Mouse (Mus musculus) stomach, embryonic 16.5 days (tissue): ENCODE data around the gene Ranbp9. TPM values are rescaled to one million over a fixed set of nuclear protein-coding genes. Genes with fewer than 3 reads are reported as not detected.

ENCODE experiments used
- ATAC-seq: fragments of 200-750 bp; cut with Nextera tagmentation; 2 replicates; pipeline ENCODE4 v1.8.0; 2017; ENCODE audit warnings: moderate number of reproducible peaks, moderate TSS enrichment; ENCODE audit not compliant: insufficient read depth, low FRiP score
- H3K27ac ChIP-seq: fragments of 300-500 bp; sonication (generic); 2 replicates; pipeline ENCODE4 v1.5.1; 2014; ENCODE audit warnings: low read length
- H3K27me3 ChIP-seq: fragments of 300-500 bp; sonication (generic); 2 replicates; pipeline ENCODE4 v1.6.1; 2014; ENCODE audit warnings: low read length, control low read depth, mixed read lengths; ENCODE audit not compliant: control insufficient read depth, insufficient read depth
- H3K36me3 ChIP-seq: fragments of 300-500 bp; sonication (generic); 2 replicates; pipeline ENCODE4 v1.6.1; 2014; ENCODE audit warnings: low read length; ENCODE audit not compliant: control insufficient read depth, insufficient read depth
- H3K4me1 ChIP-seq: fragments of 300-500 bp; sonication (generic); 2 replicates; pipeline ENCODE4 v1.6.1; 2014; ENCODE audit warnings: low read length, control low read depth, mixed read lengths; ENCODE audit not compliant: control insufficient read depth, insufficient read depth
- H3K4me2 ChIP-seq: fragments of 300-500 bp; sonication (generic); 2 replicates; pipeline ENCODE4 v1.6.1; 2014; ENCODE audit warnings: low read depth, low read length, mixed read lengths
- H3K4me3 ChIP-seq: fragments of 300-500 bp; sonication (generic); replicated peaks from 2 replicates; pipeline ENCODE4 v1.5.1; 2014; ENCODE audit warnings: mild to moderate bottlenecking, low read length
- H3K9ac ChIP-seq: fragments of 300-500 bp; sonication (generic); 2 replicates; pipeline ENCODE4 v1.6.1; 2014; ENCODE audit warnings: low read length
- H3K9me3 ChIP-seq: fragments of 300-500 bp; sonication (generic); replicated peaks from 2 replicates; pipeline ENCODE4 v1.6.1; 2016; ENCODE audit warnings: low read length, control low read depth; ENCODE audit not compliant: control insufficient read depth
- WGBS: fragments of 180-500 bp; shearing (Covaris S2); extraction: QIAGEN DNeasy Blood & Tissue Kit; methylation state at CpG from one replicate; pipeline ENCODE4 v1.1.7; 2014; 5-methylcytosine and 5-hydroxymethylcytosine counted together
- polyA plus RNA-seq: library from polyadenylated mRNA; unstranded; fragments of >200 nt; fragmentation: Nextera tagmentation; extraction: Ambion mirVana; gene quantifications from 2 replicates; pipeline ENCODE4 v1.2.1, GENCODE M21; 2015

Gene Ranbp9
- polyA plus RNA-seq, 1 experiment from 2014 or later: 7.9 TPM

DNA sequence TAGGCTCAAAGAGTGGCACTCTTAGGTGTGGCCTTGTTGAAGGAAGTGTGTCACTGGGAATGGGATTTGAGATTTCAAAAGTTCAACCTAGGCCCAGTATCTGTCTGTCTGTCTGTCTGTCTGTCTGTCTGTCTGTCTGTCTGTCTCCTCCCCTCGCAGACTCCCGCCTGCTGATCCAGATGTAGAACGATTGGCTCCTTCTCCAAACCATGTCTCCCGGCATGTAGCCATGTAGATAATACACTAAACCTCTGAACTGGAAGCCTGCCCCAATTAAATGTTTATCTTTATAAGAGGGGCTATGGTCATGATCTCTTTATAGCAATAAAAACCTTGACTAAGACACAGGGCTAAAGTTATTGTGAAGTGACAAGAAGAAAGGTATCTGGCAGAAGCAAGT lies 35.3 kb downstream of the Ranbp9 start:
- 76% methylated on average over 4 of the region's 4 CpGs for WGBS
- Histone ChIP-seq H3K27me3 (no peaks in the 10 kb centered on the region), H3K4me2 (no peak overlapping the region), H3K27ac (no peak overlapping the region), H3K4me1 (peaks cover 11% of the 10 kb centered on the region), H3K9me3 (no peaks in the 10 kb centered on the region), H3K9ac (no peak overlapping the region), H3K36me3 (no peaks in the 10 kb centered on the region), H3K4me3 (no peak overlapping the region)
- no peak for ATAC-seq

DNA sequence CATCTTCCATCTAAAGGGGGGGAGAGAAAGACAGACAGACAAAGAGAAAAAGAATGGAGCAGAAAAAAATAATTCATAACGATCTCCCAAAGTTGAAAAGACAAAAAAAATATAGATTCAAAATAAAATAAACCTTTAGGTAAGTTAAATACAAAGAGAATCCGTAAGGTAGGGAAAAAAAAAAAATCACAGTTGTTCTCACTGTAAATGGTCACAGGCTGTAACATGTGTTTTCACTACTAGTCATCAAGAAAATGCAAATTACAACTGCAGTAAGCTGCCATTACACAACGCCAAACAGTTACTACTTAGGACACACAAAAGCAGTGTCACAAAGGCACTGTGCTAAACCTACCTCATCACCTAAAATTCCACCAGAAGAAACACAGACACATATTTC lies 36.4 kb downstream of the Ranbp9 start:
- Histone ChIP-seq H3K36me3 (no peaks in the 10 kb centered on the region), H3K9ac (no peak overlapping the region), H3K4me1 (peaks cover 11% of the 10 kb centered on the region), H3K9me3 (no peaks in the 10 kb centered on the region), H3K4me2 (no peak overlapping the region), H3K27me3 (no peaks in the 10 kb centered on the region), H3K4me3 (no peak overlapping the region), H3K27ac (no peak overlapping the region)
- 87% methylated on average over 3 of the region's 3 CpGs for WGBS
- ATAC-seq: no peak

GRCm38 (mm10) chr13:43443706-43444105 lies 37.4 kb downstream of the Ranbp9 start:
- WGBS: 93% methylated on average over 4 of the region's 4 CpGs
- ATAC-seq: no peak
- no peaks in the 10 kb centered on the region for H3K36me3 ChIP-seq

GRCm38 (mm10) chr13:43442551-43442950 lies 38.5 kb downstream of the Ranbp9 start:
- no peak for ATAC-seq

More at GRCm38 (mm10) chr13:43443706-43444105, 37.4 kb downstream of the Ranbp9 start:
- Histone ChIP-seq H3K27ac (no peak overlapping the region), H3K27me3 (no peaks in the 10 kb centered on the region), H3K4me2 (no peak overlapping the region), H3K9me3 (no peaks in the 10 kb centered on the region), H3K9ac (no peak overlapping the region), H3K4me3 (no peak overlapping the region), H3K4me1 (peaks cover 11% of the 10 kb centered on the region)

DNA sequence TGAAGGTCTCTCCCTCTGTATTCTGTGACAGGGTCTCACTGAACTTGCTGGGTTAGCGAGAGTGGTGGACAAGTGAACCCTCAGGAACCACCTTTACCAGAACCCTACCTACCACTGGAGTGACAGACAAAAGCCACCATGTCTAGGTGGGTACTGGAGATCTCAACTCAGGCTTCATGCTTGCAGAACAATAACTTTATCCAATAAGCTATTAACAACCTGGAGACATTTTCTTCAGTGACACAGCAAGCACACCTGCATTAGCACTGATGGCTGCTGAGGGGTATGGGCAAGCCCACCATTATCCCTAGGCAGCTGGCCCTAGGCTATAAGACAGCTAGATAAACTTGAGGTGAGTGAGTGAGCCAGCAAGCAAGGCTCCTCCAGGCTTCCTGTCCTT lies 40.7 kb downstream of the Ranbp9 start:
- Histone ChIP-seq H3K4me2 (no peak overlapping the region), H3K4me1 (0 out of 2 replicates have a peak, but pooled peaks cover 5% of the 10 kb centered on the region), H3K27ac (no peak overlapping the region), H3K27me3 (no peaks in the 10 kb centered on the region), H3K9me3 (peaks cover 3% of the 10 kb centered on the region; the same call in 1 of the 2 replicates), H3K4me3 (no peak overlapping the region), H3K36me3 (no peaks in the 10 kb centered on the region), H3K9ac (no peak overlapping the region)
- no peak for ATAC-seq
- WGBS: 90% methylated on average over 1 of the region's 1 CpGs

More at GRCm38 (mm10) chr13:43442551-43442950, 38.5 kb downstream of the Ranbp9 start:
- no peaks in the 10 kb centered on the region for H3K36me3 ChIP-seq
- H3K4me3 ChIP-seq: no peak overlapping the region
- no peak overlapping the region for H3K27ac ChIP-seq
- WGBS: 78% methylated on average over 1 of the region's 1 CpGs
- H3K4me1 ChIP-seq: peaks cover 11% of the 10 kb centered on the region
- H3K4me2 ChIP-seq: no peak overlapping the region
- no peaks in the 10 kb centered on the region for H3K27me3 ChIP-seq
- no peak overlapping the region for H3K9ac ChIP-seq
- H3K9me3 ChIP-seq: peaks cover 2% of the 10 kb centered on the region; the same call in 1 of the 2 replicates

GRCm38 (mm10) chr13:43433395-43433794 lies 47.7 kb downstream of the Ranbp9 start:
- Histone ChIP-seq H3K27me3 (no peaks in the 10 kb centered on the region), H3K4me1 (peaks cover 2% of the 10 kb centered on the region; the same call in 1 of the 2 replicates), H3K9ac (no peak overlapping the region), H3K4me2 (no peak overlapping the region), H3K27ac (no peak overlapping the region), H3K4me3 (no peak overlapping the region), H3K9me3 (peaks cover 3% of the 10 kb centered on the region; the same call in 1 of the 2 replicates), H3K36me3 (no peaks in the 10 kb centered on the region)
- 84% methylated on average over 2 of the region's 2 CpGs for WGBS
- ATAC-seq: no peak

DNA sequence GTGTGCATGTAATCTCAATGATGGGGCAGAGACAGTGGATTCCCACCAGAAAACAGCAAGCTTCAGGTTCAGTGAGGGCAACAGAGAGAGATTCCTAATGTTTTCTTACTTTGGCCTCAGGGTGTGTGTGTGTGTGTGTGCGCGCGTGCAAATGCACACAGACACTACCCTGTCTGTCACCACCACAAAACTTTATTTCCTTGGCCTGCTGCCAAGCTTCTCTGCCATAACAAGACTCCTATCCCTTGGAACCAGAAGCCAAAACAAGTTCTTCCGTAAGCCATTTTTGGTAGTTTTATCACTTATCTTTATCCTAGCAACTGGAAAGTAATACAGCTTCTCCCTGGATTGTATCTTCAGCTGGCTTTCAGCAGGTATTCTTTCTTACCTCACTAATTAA lies 52.6 kb downstream of the Ranbp9 start:
- no peak for ATAC-seq
- Histone ChIP-seq H3K9me3 (no peaks in the 10 kb centered on the region), H3K4me3 (no peak overlapping the region), H3K4me1 (no peaks in the 10 kb centered on the region), H3K27ac (no peak overlapping the region), H3K4me2 (no peak overlapping the region), H3K9ac (no peak overlapping the region), H3K36me3 (no peaks in the 10 kb centered on the region), H3K27me3 (no peaks in the 10 kb centered on the region)
- 95% methylated on average over 4 of the region's 4 CpGs for WGBS

GRCm38 (mm10) chr13:43415249-43415648 lies 65.8 kb downstream of the Ranbp9 start:
- no peak overlapping the region for H3K9ac ChIP-seq
- no peak for ATAC-seq
- H3K4me1 ChIP-seq: no peaks in the 10 kb centered on the region
- WGBS: 78% methylated on average over 1 of the region's 1 CpGs
- no peak overlapping the region for H3K4me2 ChIP-seq
- peaks cover 21% of the 10 kb centered on the region for H3K36me3 ChIP-seq
- H3K9me3 ChIP-seq: no peaks in the 10 kb centered on the region
- H3K27me3 ChIP-seq: no peaks in the 10 kb centered on the region
- no peak overlapping the region for H3K27ac ChIP-seq
- H3K4me3 ChIP-seq: no peak overlapping the region

GRCm38 (mm10) chr13:43413611-43414010 lies 67.5 kb downstream of the Ranbp9 start:
- peaks cover 14% of the 10 kb centered on the region for H3K36me3 ChIP-seq
- 95% methylated on average over 2 of the region's 2 CpGs for WGBS

More at GRCm38 (mm10) chr13:43413611-43414010, 67.5 kb downstream of the Ranbp9 start:
- Histone ChIP-seq H3K9me3 (no peaks in the 10 kb centered on the region), H3K4me1 (no peaks in the 10 kb centered on the region), H3K4me3 (no peak overlapping the region), H3K9ac (no peak overlapping the region), H3K27me3 (no peaks in the 10 kb centered on the region), H3K27ac (no peak overlapping the region), H3K4me2 (no peak overlapping the region)
- no peak for ATAC-seq
